9 mouse cellular contexts compared by ENCODE assay signal in genomic region chr15:99253175-99253479, GRCm38 (mm10). TPM values are rescaled to one million over a fixed set of nuclear protein-coding genes. Genes with fewer than 3 reads are reported as not detected.
DNase-seq lines count a peak whose midpoint lies in the region; ATAC-seq and TF ChIP-seq lines count a peak whose summit lies in the region.
"Not testable (repeated sequence)": the region's sequence is repeated elsewhere in the genome, so short reads cannot be mapped to it uniquely, and the experiment has no call there.
"Had no signal": no experiment of that assay in that cellular context is flagged by ENCODE, and none has a peak within 500 bp of the region (broad histone marks: within the 10 kb centered on the region; RNA-seq: fewer than 3 reads in every experiment).

No protein-coding gene starts in this region.

- H3K36me3 ChIP-seq in CH12.LX (replicated peaks in 1 of 2; ENCODE audit: control insufficient read depth in 1 of 2, insufficient read depth in 1 of 2, low read length in 1 of 2): peaks cover 14 to 25% of the 10 kb centered on the region in 2 experiments
- not testable (repeated sequence) for H3K36me3 ChIP-seq in embryonic facial prominence, embryonic 15.5 days; heart, adult 2 months (ENCODE audit: control insufficient read depth, insufficient read depth, low read length); kidney, embryonic 14.5 days (ENCODE audit: control insufficient read depth, insufficient read depth, low read length); liver, embryonic 11.5 days (ENCODE audit: control insufficient read depth, insufficient read depth, low read length); lung, postnatal 0 days (ENCODE audit: insufficient read depth, low read length); myocyte (ENCODE audit: control insufficient read depth, insufficient read depth)
- H3K36me3 ChIP-seq in hindbrain, embryonic 12.5 days: peaks cover 10% of the 10 kb centered on the region

- not testable (repeated sequence) for H3K4me2 ChIP-seq in CH12.LX (ENCODE audit: insufficient read depth, low read depth, poor library complexity, severe bottlenecking)
- peak overlapping the region; percentile 70; the same call in 1 of the 2 replicates for H3K4me2 ChIP-seq in embryonic facial prominence, embryonic 15.5 days (replicated peaks)
- peak overlapping the region; percentile 84 for H3K4me2 ChIP-seq in hindbrain, embryonic 12.5 days (replicated peaks)
- H3K4me2 ChIP-seq in kidney, embryonic 14.5 days (replicated peaks; ENCODE audit: low read depth, low read length): peak overlapping the region; percentile 60
- H3K4me2 ChIP-seq in liver, embryonic 11.5 days: peak overlapping the region; percentile 94
- H3K4me2 ChIP-seq in lung, postnatal 0 days (replicated peaks; ENCODE audit: low read depth, low read length): peak overlapping the region; percentile 72; the same call in 1 of the 2 replicates
- peak overlapping the region; percentile 86 for H3K4me2 ChIP-seq in myocyte (ENCODE audit: low read depth)

- not testable (repeated sequence) for H3K4me3 ChIP-seq in CH12.LX (replicated peaks in 1 of 3; ENCODE audit: low read depth in 2 of 3, low read length in 2 of 3, poor library complexity in 1 of 3); heart, adult 2 months; hindbrain, embryonic 12.5 days; lung, postnatal 0 days (ENCODE audit: low read depth, low read length)
- H3K4me3 ChIP-seq in embryonic facial prominence, embryonic 15.5 days (replicated peaks): peak overlapping the region; percentile 74; the same call in 1 of the 2 replicates
- H3K4me3 ChIP-seq in kidney, embryonic 14.5 days (ENCODE audit: low read length): peak overlapping the region; percentile 69
- peak overlapping the region; percentile 72 for H3K4me3 ChIP-seq in liver, embryonic 11.5 days (ENCODE audit: low read depth, low read length)
- H3K4me3 ChIP-seq in myocyte: peak overlapping the region; percentile 57

- in situ Hi-C loops in CH12.LX (cut with MboI; ENCODE audit: low pct_ligation_motif_present, low pct_unique_long_range_greater_than_20kb, low sequenced_read_pairs): not testable (repeated sequence)

- not testable (repeated sequence) for TF ChIP-seq POLR2A in CH12.LX (IDR thresholded peaks at IDR 0.05; ENCODE audit: low read depth, low read length); heart, adult 2 months (IDR thresholded peaks at IDR 0.05; ENCODE audit: insufficient read depth, low read depth, low read length); myocyte (IDR thresholded peaks at IDR 0.05; ENCODE audit: insufficient read length, low read depth)

- H3ac ChIP-seq in myocyte (ENCODE audit: control insufficient read depth, insufficient read length): not testable (repeated sequence)

- dilution Hi-C loops in CH12.LX (cut with MboI; ENCODE audit: extremely low pct_ligation_motif_present, extremely low pct_unique_long_range_greater_than_20kb, low sequenced_read_pairs): not testable (repeated sequence)

- DNase-seq in CH12.LX (ENCODE audit: extremely low read depth); heart, adult 2 months; liver, embryonic 11.5 days (ENCODE audit: low spot score); lung, postnatal 0 days (ENCODE audit: low spot score): not testable (repeated sequence)

- not testable (repeated sequence) for H3K27me3 ChIP-seq in CH12.LX (replicated peaks); embryonic facial prominence, embryonic 15.5 days; heart, adult 2 months (ENCODE audit: control insufficient read depth, insufficient read depth, low read length); hindbrain, embryonic 12.5 days; kidney, embryonic 14.5 days (ENCODE audit: control insufficient read depth, insufficient read depth, low read length); liver, embryonic 11.5 days (replicated peaks; ENCODE audit: control insufficient read depth, insufficient read depth, low read length); lung, postnatal 0 days (replicated peaks; ENCODE audit: insufficient read depth, low read length); myocyte (ENCODE audit: control insufficient read depth, insufficient read depth, insufficient read length)

- not testable (repeated sequence) for H3K27ac ChIP-seq in CH12.LX (ENCODE audit: insufficient read depth, low read depth); hindbrain, embryonic 12.5 days; liver, embryonic 11.5 days (ENCODE audit: low read depth, low read length)
- peak overlapping the region; percentile 99 for H3K27ac ChIP-seq in embryonic facial prominence, embryonic 15.5 days (replicated peaks)
- H3K27ac ChIP-seq in heart, adult 2 months: peak overlapping the region; percentile 99
- peak overlapping the region; percentile 98 for H3K27ac ChIP-seq in kidney, embryonic 14.5 days (ENCODE audit: low read depth, low read length)
- H3K27ac ChIP-seq in lung, postnatal 0 days (ENCODE audit: low read length): peak overlapping the region; percentile 94; the same call in 1 of the 2 replicates

- H3K9ac ChIP-seq in CH12.LX (ENCODE audit: insufficient read depth, low read depth); embryonic facial prominence, embryonic 15.5 days; heart, adult 2 months (ENCODE audit: low read depth, low read length); hindbrain, embryonic 12.5 days; kidney, embryonic 14.5 days (ENCODE audit: low read depth, low read length); liver, embryonic 11.5 days (ENCODE audit: low read depth, low read length); lung, postnatal 0 days (replicated peaks; ENCODE audit: low read depth): not testable (repeated sequence)

- TF ChIP-seq EP300 in CH12.LX (IDR thresholded peaks at IDR 0.05; ENCODE audit: low read length); heart, adult 2 months (IDR thresholded peaks at IDR 0.05; ENCODE audit: insufficient read depth, low read depth, low read length); lung, postnatal 0 days (IDR thresholded peaks at IDR 0.05): not testable (repeated sequence)

- H3K4me1 ChIP-seq in CH12.LX (ENCODE audit: control insufficient read depth in 1 of 2, insufficient read depth in 2 of 2): peaks cover 8 to 39% of the 10 kb centered on the region in 2 experiments
- H3K4me1 ChIP-seq in embryonic facial prominence, embryonic 15.5 days: peaks cover 16% of the 10 kb centered on the region; the same call in 1 of the 2 replicates
- H3K4me1 ChIP-seq in heart, adult 2 months (ENCODE audit: control insufficient read depth, insufficient read depth, low read length); lung, postnatal 0 days (ENCODE audit: insufficient read depth, low read depth, low read length): not testable (repeated sequence)
- peaks cover 13% of the 10 kb centered on the region; the same call in 1 of the 2 replicates for H3K4me1 ChIP-seq in hindbrain, embryonic 12.5 days
- peaks cover 29% of the 10 kb centered on the region for H3K4me1 ChIP-seq in kidney, embryonic 14.5 days (ENCODE audit: control insufficient read depth, insufficient read depth, low read length)
- H3K4me1 ChIP-seq in liver, embryonic 11.5 days (replicated peaks; ENCODE audit: control insufficient read depth, insufficient read depth, low read length): peaks cover 11% of the 10 kb centered on the region

- not testable (repeated sequence) for H3K9me3 ChIP-seq in CH12.LX (replicated peaks; ENCODE audit: low read length); embryonic facial prominence, embryonic 15.5 days (replicated peaks); hindbrain, embryonic 12.5 days (replicated peaks); kidney, embryonic 14.5 days (ENCODE audit: control insufficient read depth, low read length); liver, embryonic 11.5 days (ENCODE audit: control insufficient read depth, low read length); lung, postnatal 0 days (ENCODE audit: low read length)

- not testable (repeated sequence) for TF ChIP-seq RAD21 in CH12.LX (IDR thresholded peaks at IDR 0.05; ENCODE audit: low read depth, low read length)

- 43% methylated on average over 2 of the region's 2 CpGs for WGBS in embryonic facial prominence, embryonic 15.5 days
- WGBS in heart, adult 2 months: 45% methylated on average over 2 of the region's 2 CpGs
- 59% methylated on average over 2 of the region's 2 CpGs for WGBS in hindbrain, embryonic 12.5 days
- 47% methylated on average over 2 of the region's 2 CpGs for WGBS in kidney, embryonic 14.5 days
- WGBS in liver, embryonic 11.5 days: 45% methylated on average over 2 of the region's 2 CpGs
- 36% methylated on average over 2 of the region's 2 CpGs for WGBS in lung, postnatal 0 days

- not testable (repeated sequence) for TF ChIP-seq CTCF in CH12.LX (conservative IDR thresholded peaks at IDR 0.05 in 1 of 2, IDR thresholded peaks at IDR 0.05 in 1 of 2; ENCODE audit: low read depth in 2 of 2, low read length in 2 of 2); heart, adult 2 months (IDR thresholded peaks at IDR 0.05); lung, postnatal 0 days (IDR thresholded peaks at IDR 0.05)

- not testable (repeated sequence) for ATAC-seq in embryonic facial prominence, embryonic 15.5 days (ENCODE audit: insufficient number of reproducible peaks, low FRiP score, low TSS enrichment, low read depth); hindbrain, embryonic 12.5 days (ENCODE audit: low FRiP score); kidney, embryonic 14.5 days (ENCODE audit: low FRiP score, low TSS enrichment); liver, embryonic 11.5 days (replicated peaks; ENCODE audit: low FRiP score); lung, postnatal 0 days

- H3K79me2 ChIP-seq in CH12.LX (replicated peaks; ENCODE audit: control insufficient read depth, extremely low read depth, insufficient read depth, poor library complexity, severe bottlenecking); heart, adult 2 months (replicated peaks; ENCODE audit: control insufficient read depth, insufficient read depth, low read length): not testable (repeated sequence)
- peaks cover 13% of the 10 kb centered on the region for H3K79me2 ChIP-seq in myocyte (ENCODE audit: control insufficient read depth, insufficient read depth)

- intact Hi-C loops in heart, adult 2 months (cut with DNase I): loop anchor here (2.0 kb wide), 1 partner anchor 42 kb away; the partner anchor contains the start of genes Fam186b and Prpf40b

RNA-seq across cellular contexts. Expression of gene Mcrs1, which starts 1.4 kb away (rescaled TPM):
- 83.7 and 85.1 TPM in 2 replicates for total RNA-seq in CH12.LX (2012; rRNA removed)
- total RNA-seq in CH12.LX (2014; rRNA removed): 94.5 and 105 TPM in 2 replicates
- 73.4 and 75.9 TPM in 2 replicates for polyA plus RNA-seq in CH12.LX (2012; ENCODE audit: insufficient read length, low read depth)
- polyA plus RNA-seq in embryonic facial prominence, embryonic 15.5 days (2015; fragmentation: Nextera tagmentation; extraction: Ambion mirVana): 119 and 125 TPM in 2 replicates
- 10 to 100 TPM; 44.2 to 52.3 TPM for total RNA-seq in heart, adult 2 months (2021)
- 62.1 and 67.1 TPM in 2 replicates for polyA plus RNA-seq in heart, adult 2 months (2012; rRNA removed)
- polyA plus RNA-seq in hindbrain, embryonic 12.5 days (2016; fragmentation: Nextera tagmentation; extraction: Ambion mirVana): 178 and 179 TPM in 2 replicates
- 180 and 182 TPM in 2 replicates for polyA plus RNA-seq in kidney, embryonic 14.5 days (2014; fragmentation: Nextera tagmentation; extraction: Ambion mirVana)
- 113 and 123 TPM in 2 replicates for polyA plus RNA-seq in liver, embryonic 11.5 days (2014; fragmentation: Nextera tagmentation; extraction: Ambion mirVana)
- 96.9 and 102 TPM in 2 replicates for polyA plus RNA-seq in lung, postnatal 0 days (2015; fragmentation: Nextera tagmentation; extraction: Ambion mirVana)
- 99.1 TPM for polyA plus RNA-seq in myocyte (2012; fragmentation: generic; extraction: Trizol)

RNA-seq across cellular contexts. Expression of gene Kcnh3, which starts 28.5 kb away (rescaled TPM):
- not detected in 2 replicates for total RNA-seq in CH12.LX (2012; rRNA removed)
- total RNA-seq in CH12.LX (2014; rRNA removed): not detected in 2 replicates
- not detected in 2 replicates for polyA plus RNA-seq in CH12.LX (2012; ENCODE audit: insufficient read length, low read depth)
- polyA plus RNA-seq in embryonic facial prominence, embryonic 15.5 days (2015; fragmentation: Nextera tagmentation; extraction: Ambion mirVana): 1.3 and 2.2 TPM in 2 replicates
- total RNA-seq in heart, adult 2 months (2021): under 1 TPM; 0.05 to 0.08 TPM
- polyA plus RNA-seq in heart, adult 2 months (2012; rRNA removed): 0.23 and 0.37 TPM in 2 replicates
- polyA plus RNA-seq in hindbrain, embryonic 12.5 days (2016; fragmentation: Nextera tagmentation; extraction: Ambion mirVana): 0.40 TPM in 1 of 2 replicates, not detected in the other
- polyA plus RNA-seq in kidney, embryonic 14.5 days (2014; fragmentation: Nextera tagmentation; extraction: Ambion mirVana): 0.46 and 1.4 TPM in 2 replicates
- polyA plus RNA-seq in liver, embryonic 11.5 days (2014; fragmentation: Nextera tagmentation; extraction: Ambion mirVana): 0.15 TPM in 1 of 2 replicates, not detected in the other
- 0.21 and 0.63 TPM in 2 replicates for polyA plus RNA-seq in lung, postnatal 0 days (2015; fragmentation: Nextera tagmentation; extraction: Ambion mirVana)
- polyA plus RNA-seq in myocyte (2012; fragmentation: generic; extraction: Trizol): 0.17 TPM

RNA-seq across cellular contexts. Expression of gene Prpf40b, which starts 41.8 kb away (rescaled TPM):
- total RNA-seq in CH12.LX (2012; rRNA removed): 18.8 and 27.9 TPM in 2 replicates
- 11.7 and 14.3 TPM in 2 replicates for total RNA-seq in CH12.LX (2014; rRNA removed)
- 31.6 and 31.8 TPM in 2 replicates for polyA plus RNA-seq in CH12.LX (2012; ENCODE audit: insufficient read length, low read depth)
- 57.5 and 64.2 TPM in 2 replicates for polyA plus RNA-seq in embryonic facial prominence, embryonic 15.5 days (2015; fragmentation: Nextera tagmentation; extraction: Ambion mirVana)
- 10 to 100 TPM; 18.9 to 23.4 TPM for total RNA-seq in heart, adult 2 months (2021)
- 39.5 and 39.7 TPM in 2 replicates for polyA plus RNA-seq in heart, adult 2 months (2012; rRNA removed)
- polyA plus RNA-seq in hindbrain, embryonic 12.5 days (2016; fragmentation: Nextera tagmentation; extraction: Ambion mirVana): 82.3 and 83.3 TPM in 2 replicates
- 39.5 and 63.9 TPM in 2 replicates for polyA plus RNA-seq in kidney, embryonic 14.5 days (2014; fragmentation: Nextera tagmentation; extraction: Ambion mirVana)
- 27.7 and 30.5 TPM in 2 replicates for polyA plus RNA-seq in liver, embryonic 11.5 days (2014; fragmentation: Nextera tagmentation; extraction: Ambion mirVana)
- 37.1 and 39.9 TPM in 2 replicates for polyA plus RNA-seq in lung, postnatal 0 days (2015; fragmentation: Nextera tagmentation; extraction: Ambion mirVana)
- 59.7 TPM for polyA plus RNA-seq in myocyte (2012; fragmentation: generic; extraction: Trizol)

RNA-seq across cellular contexts. Expression of gene Fam186b, which starts 42.6 kb away (rescaled TPM):
- total RNA-seq in CH12.LX (2012; rRNA removed) (0.04 TPM in 1 of 2 replicates, not detected in the other), CH12.LX (2014; rRNA removed) (not detected in 2 replicates)
- polyA plus RNA-seq in CH12.LX (2012; ENCODE audit: insufficient read length, low read depth) (0.11 TPM in 1 of 2 replicates, not detected in the other), myocyte (2012; fragmentation: generic; extraction: Trizol) (0.06 TPM)
- 0.14 and 0.27 TPM in 2 replicates for polyA plus RNA-seq in embryonic facial prominence, embryonic 15.5 days (2015; fragmentation: Nextera tagmentation; extraction: Ambion mirVana)
- not detected for total RNA-seq in heart, adult 2 months (2021)
- 0.20 TPM in 1 of 2 replicates, not detected in the other for polyA plus RNA-seq in heart, adult 2 months (2012; rRNA removed)
- polyA plus RNA-seq in hindbrain, embryonic 12.5 days (2016; fragmentation: Nextera tagmentation; extraction: Ambion mirVana): 0.10 and 0.22 TPM in 2 replicates
- 0.07 and 0.22 TPM in 2 replicates for polyA plus RNA-seq in kidney, embryonic 14.5 days (2014; fragmentation: Nextera tagmentation; extraction: Ambion mirVana)
- polyA plus RNA-seq in liver, embryonic 11.5 days (2014; fragmentation: Nextera tagmentation; extraction: Ambion mirVana): 0.08 and 0.09 TPM in 2 replicates
- 0.07 TPM in 1 of 2 replicates, not detected in the other for polyA plus RNA-seq in lung, postnatal 0 days (2015; fragmentation: Nextera tagmentation; extraction: Ambion mirVana)
- total RNA-seq: common myeloid progenitor, adult 5-6 weeks had no signal
